Mouse (Mus musculus) cerebellum, postnatal 14 days (tissue): Measurements from ENCODE around the gene Uqcrfs1.

Experiments used
- DNase-seq, 2 experiments: peaks; one replicate each; pipeline ENCODE4 v3.0.0; 2021; ENCODE audit warnings: mixed read lengths in 2 of 2

Uqcrfs1 gene

GRCm38 (mm10) chr13:30544856-30545604 lies at the start of gene Uqcrfs1:
Gene Uqcrfs1, minus strand, starts transcription at chr13:30545362.
- peak; percentile 99 for DNase-seq

- DNase-seq: no peak
These were observed 40.6 kb upstream of the Uqcrfs1 start for GRCm38 (mm10) chr13:30585786-30586185.

- no peak for DNase-seq
These were observed 37.4 kb upstream of the Uqcrfs1 start for GRCm38 (mm10) chr13:30582541-30582940.

DNA sequence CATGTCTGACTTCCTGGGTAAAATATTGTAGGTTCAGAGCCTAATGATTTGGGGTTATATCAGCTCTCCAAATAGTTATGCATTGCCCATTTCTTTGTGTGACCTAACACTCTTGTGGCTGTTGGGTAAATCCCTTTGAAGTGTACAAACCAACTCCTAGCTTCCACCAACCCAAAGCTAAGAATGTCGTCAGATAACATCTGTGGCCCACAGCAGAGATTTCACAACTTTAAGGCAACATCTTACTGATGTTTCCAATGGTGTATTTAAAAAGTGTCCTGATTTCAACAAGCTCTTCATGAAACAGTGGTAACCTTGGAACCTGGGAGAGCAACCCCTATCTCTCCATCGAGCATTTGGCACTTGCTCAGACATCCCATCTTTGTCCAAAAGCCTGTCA lies 33.6 kb upstream of the Uqcrfs1 start:
- no peak for DNase-seq

GRCm38 (mm10) chr13:30576819-30577218 lies 31.7 kb upstream of the Uqcrfs1 start:
- no peak for DNase-seq

GRCm38 (mm10) chr13:30572971-30573370 lies 27.8 kb upstream of the Uqcrfs1 start:
- no peak for DNase-seq

GRCm38 (mm10) chr13:30570182-30570581 lies 25.0 kb upstream of the Uqcrfs1 start:
- no peak for DNase-seq

- DNase-seq: no peak
These were observed 22.4 kb upstream of the Uqcrfs1 start for GRCm38 (mm10) chr13:30567571-30567970.

- DNase-seq: peak; percentile 58 to 66
These were observed 21.6 kb upstream of the Uqcrfs1 start for GRCm38 (mm10) chr13:30566767-30567166.

- DNase-seq: no peak
These were observed 15.4 kb upstream of the Uqcrfs1 start for GRCm38 (mm10) chr13:30560603-30561002.

DNA sequence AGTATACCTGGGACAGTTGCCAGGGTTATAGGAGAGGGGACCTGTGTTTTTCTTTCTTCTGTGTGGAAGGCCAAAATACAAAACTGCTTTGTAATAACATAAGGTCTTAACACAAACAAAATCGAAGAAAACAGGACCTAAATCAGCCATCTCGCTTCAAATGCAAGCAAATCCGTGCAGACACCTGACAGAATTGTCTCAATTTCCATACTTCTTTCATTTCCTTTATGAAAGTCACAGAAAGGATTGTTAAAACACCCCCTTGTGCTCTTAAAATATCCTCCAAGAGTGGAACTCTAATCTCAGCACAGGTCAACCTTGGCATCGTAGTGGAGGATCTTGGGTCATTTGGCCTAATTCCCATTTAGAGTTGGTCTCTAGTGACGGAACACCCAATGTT lies 14.9 kb upstream of the Uqcrfs1 start:
- DNase-seq: no peak

- DNase-seq: no peak
These were observed 12.6 kb upstream of the Uqcrfs1 start for GRCm38 (mm10) chr13:30557751-30558150.

DNA sequence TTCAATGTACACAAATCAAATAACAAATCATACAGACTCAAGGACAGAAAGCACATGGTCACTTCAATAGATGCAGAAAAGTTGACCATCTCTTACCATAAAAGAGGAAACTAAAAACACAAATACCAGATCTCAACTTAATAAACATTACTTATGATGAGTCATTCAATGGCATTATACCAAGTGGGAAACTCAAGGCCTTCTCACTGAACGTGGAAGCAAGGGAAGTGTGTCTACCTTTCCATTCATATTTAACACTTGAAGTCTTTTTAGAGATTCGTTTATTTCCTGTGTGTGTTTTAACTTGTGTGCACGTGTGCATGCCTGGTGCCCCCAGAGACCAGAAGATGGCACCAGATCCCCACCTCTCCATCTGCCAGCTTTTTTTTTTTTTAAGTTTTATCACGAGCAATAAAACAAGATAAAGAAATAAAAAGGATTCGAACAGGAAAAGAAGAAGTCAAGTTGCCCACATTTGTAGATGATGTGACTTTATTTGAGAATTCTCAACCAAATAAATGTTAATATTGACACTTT lies 8.0 kb upstream of the Uqcrfs1 start:
- peak; percentile 15 to 19 for DNase-seq

DNA sequence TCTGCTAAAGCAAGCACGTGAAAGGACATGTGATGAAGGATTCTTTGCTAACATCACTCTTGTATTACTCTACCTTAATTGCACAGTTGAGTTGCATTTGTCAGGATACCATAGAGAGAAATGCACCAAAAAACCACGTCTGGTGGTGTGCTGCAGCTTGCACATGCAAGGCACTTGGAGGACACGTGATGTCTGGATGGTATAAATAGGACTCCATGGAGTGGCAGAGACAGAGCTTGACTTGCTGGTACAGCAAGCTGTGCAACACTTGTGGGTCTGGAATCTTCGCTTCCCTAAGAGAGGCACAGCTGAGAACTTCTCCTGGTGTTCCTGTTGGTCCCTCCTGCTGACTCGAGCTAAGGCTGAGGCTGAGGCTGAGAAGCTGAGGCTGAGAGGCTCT lies 4.2 kb upstream of the Uqcrfs1 start:
- no peak for DNase-seq

- DNase-seq: peak; percentile 85 to 91
These were observed 3.7 kb upstream of the Uqcrfs1 start for GRCm38 (mm10) chr13:30548835-30549234.

GRCm38 (mm10) chr13:30530761-30531160 lies 14.4 kb downstream of the Uqcrfs1 start:
- peak; percentile 76 to 80 for DNase-seq

- DNase-seq: no peak
These were observed 20.2 kb downstream of the Uqcrfs1 start for GRCm38 (mm10) chr13:30524961-30525360.

DNA sequence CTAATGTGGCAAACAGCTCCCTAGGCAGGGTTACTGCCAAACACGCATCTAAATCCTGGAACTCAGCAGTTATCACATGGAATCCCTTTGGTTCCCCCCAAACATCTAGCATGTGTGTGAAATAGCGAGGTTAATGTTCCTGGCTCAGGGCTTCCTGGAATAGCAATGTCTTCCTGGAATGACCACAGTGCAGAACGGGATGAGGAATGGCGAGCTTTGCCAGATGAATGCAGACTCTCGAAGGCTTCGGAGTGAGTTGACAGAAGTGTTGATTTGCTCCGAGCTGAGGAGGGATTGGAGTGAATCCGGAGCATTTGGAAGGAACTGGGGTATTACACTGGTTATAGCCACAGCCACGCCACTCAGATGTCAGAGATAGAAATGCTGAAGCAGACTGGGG lies 21.2 kb downstream of the Uqcrfs1 start:
- DNase-seq: no peak

GRCm38 (mm10) chr13:30523246-30523891 lies 21.8 kb downstream of the Uqcrfs1 start:
- DNase-seq: no peak

DNA sequence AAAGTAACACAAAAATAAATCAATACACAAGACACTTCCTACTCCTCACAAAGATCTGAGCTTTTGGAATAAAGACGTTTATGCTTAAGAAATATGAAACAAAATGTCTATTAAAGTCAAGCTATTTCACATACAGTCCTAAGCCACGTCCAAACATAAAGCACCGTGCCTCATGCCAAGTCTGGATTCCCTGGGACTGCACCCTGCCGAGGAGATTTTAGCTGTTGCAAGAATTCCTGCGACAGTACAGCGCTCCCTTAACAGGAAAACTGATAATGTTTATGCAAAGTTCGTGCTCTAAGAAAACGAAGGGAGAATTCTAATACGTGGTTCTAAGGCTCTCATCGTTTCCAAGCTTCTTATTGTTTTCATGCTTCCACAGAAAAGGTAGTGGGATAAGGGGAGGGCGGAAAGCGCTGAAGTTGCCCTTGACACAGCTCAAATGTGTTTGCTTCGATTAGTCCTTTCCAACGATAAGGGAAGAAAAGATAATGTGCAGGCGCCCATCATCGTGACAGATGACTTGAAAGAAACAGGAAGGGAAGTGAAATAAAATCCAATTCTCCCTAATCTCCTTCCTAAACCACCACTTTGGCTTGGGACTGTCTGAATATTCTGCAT lies 23.8 kb downstream of the Uqcrfs1 start:
- no peak for DNase-seq

- no peak for DNase-seq
These were observed 27.0 kb downstream of the Uqcrfs1 start for GRCm38 (mm10) chr13:30518191-30518590.

DNA sequence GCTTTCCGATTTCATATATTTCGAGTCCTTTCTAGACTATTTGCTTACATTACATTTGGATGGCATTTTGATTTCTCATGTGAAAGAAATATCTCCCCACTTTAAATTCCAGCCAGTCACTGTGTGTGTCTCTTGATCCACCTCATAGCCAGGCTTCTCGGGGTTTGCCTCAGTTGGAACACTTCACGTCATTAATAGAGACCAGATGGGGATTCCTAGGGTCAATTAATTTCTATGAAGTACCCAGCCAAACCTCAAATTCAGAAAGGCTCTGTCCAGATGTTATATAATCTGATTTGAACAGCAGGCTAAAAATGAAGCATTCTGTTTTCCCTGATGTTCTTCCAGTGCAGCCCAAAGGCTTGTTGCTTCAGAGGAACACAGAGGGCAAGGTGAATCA lies 37.5 kb downstream of the Uqcrfs1 start:
- no peak for DNase-seq

GRCm38 (mm10) chr13:30501860-30502395 lies 43.2 kb downstream of the Uqcrfs1 start:
- peak; percentile 17 to 30 for DNase-seq
